Mouse (Mus musculus): ENCODE measurements around the gene Gm9970. TPM values are rescaled to one million over a fixed set of nuclear protein-coding genes. Genes with fewer than 3 reads are reported as not detected.
"Not testable (repeated sequence)": the region's sequence is repeated elsewhere in the genome, so short reads cannot be mapped to it uniquely, and the experiment has no call there.

Gene Gm9970
- polyA plus RNA-seq, 1 experiment = not detected

DNA sequence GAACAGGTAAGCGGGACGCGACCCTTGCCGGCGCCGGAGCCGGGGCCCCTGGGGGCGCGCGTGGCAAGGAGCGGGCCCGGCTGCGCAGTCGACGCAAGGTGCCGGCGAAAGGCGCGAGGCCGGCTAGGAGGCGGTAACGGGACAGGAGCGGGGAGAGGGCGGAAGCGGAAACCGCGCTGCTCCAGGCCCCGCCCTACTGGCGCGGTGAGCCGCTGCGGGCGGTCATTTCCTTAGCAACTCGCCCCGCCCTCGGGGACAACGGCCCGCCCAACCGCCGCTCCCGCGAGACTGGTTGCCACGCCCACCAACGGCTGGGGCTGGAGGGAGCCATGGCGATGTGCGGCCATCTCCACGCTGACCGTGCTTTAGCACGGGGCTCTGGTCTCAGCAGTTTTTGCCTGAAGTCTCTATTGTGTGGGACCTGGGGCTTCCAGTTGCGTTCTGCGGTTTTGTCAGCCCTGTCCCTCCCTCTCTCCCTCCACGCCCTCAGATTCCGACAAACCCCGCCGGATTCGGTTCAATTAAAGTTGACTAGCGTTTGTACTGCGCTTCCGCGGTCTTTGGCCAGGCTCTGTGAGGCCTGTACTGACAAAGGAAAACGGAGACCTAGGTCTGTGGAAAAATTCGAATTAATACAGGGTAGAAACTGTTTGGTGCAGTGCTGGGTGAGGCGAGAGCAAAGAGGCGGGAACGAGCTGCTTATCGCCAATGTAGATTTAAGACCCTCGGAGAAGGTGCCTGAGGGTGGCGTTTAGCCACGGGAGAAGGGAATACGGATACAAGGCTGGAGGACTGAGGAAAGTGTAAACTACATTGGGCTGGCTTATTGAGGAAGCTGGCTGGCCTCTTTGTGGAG is 20.4 kb downstream of the Gm9970 start, which contains the start of gene Ppm1g:
Ppm1g (minus strand) TSS at position 240 of the 856 bp plus-strand sequence.
- TF ChIP-seq POLR2A (IDR thresholded peaks at IDR 0.05; ENCODE audit: insufficient read depth, low read length) (peak; percentile 98), CTCF (IDR thresholded peaks at IDR 0.05; ENCODE audit: low read depth, low read length) (no peak), EP300 (IDR thresholded peaks at IDR 0.05; ENCODE audit: insufficient read depth, low read depth, low read length) (0 out of 2 replicates have a peak, but pooled peaks have one; percentile 39)
- H3K9me3 ChIP-seq (replicated peaks; ENCODE audit: control insufficient read depth, insufficient read depth, low read length, poor library complexity, severe bottlenecking) = no peaks in the 10 kb centered on the region

DNA sequence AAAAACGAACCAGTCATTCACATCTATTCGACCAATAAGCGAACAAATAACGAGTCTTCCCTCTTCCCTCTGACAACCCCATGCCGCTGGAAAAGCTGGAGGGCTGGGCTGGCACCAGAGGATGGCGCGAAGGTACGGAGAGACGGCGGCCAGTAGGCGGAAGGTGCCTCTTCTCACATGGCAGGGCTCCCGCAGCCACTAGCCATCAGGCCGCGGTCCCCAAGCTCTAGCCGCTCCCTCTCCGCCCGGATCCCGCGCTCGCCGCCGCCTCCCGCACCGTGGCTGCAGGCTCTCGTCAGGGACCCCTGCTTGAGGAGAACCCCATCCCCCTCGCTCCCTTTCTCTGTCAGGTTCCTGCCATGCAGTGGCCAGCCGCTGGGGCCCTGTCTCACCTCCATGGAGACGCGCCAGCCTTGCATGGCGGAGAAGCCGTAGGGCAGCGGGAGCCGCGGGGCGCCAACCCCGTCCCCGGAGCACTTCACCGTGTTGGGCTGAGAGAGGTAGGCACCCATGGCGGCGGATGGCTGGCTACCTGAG is 21.1 kb downstream of the Gm9970 start:
- H3K27me3 ChIP-seq (ENCODE audit: control insufficient read depth, insufficient read depth, low read length, poor library complexity, severe bottlenecking) = no peaks in the 10 kb centered on the region
- H3K27ac ChIP-seq (ENCODE audit: insufficient read depth, low read length) = peak overlapping the region; percentile 52
- TF ChIP-seq POLR2A (IDR thresholded peaks at IDR 0.05; ENCODE audit: insufficient read depth, low read length) = no peak
- no peak for TF ChIP-seq CTCF (IDR thresholded peaks at IDR 0.05; ENCODE audit: low read depth, low read length)
- TF ChIP-seq EP300 (IDR thresholded peaks at IDR 0.05; ENCODE audit: insufficient read depth, low read depth, low read length) = no peak
- no peaks in the 10 kb centered on the region for H3K9me3 ChIP-seq (replicated peaks; ENCODE audit: control insufficient read depth, insufficient read depth, low read length, poor library complexity, severe bottlenecking)
- no peaks in the 10 kb centered on the region for H3K4me1 ChIP-seq (ENCODE audit: control insufficient read depth, insufficient read depth, low read length)
- H3K9ac ChIP-seq (ENCODE audit: low read depth, poor library complexity, severe bottlenecking) = peak overlapping the region; percentile 94
- peaks cover 5% of the 10 kb centered on the region for H3K36me3 ChIP-seq (ENCODE audit: control insufficient read depth, insufficient read depth, low read length, poor library complexity, severe bottlenecking)
- peak overlapping the region; percentile 91 for H3K4me3 ChIP-seq (ENCODE audit: low read depth, low read length)

More for the DNA sequence above, 20.4 kb downstream of the Gm9970 start, which contains the start of gene Ppm1g:
- H3K27me3 ChIP-seq (ENCODE audit: control insufficient read depth, insufficient read depth, low read length, poor library complexity, severe bottlenecking) = no peaks in the 10 kb centered on the region
- H3K4me1 ChIP-seq (ENCODE audit: control insufficient read depth, insufficient read depth, low read length) = no peaks in the 10 kb centered on the region
- peak within 1 kb of the TSS; percentile 94 for H3K9ac ChIP-seq (ENCODE audit: low read depth, poor library complexity, severe bottlenecking)
- peaks cover 4% of the 10 kb centered on the region for H3K36me3 ChIP-seq (ENCODE audit: control insufficient read depth, insufficient read depth, low read length, poor library complexity, severe bottlenecking)
- peak within 1 kb of the TSS; percentile 85 for H3K27ac ChIP-seq (ENCODE audit: insufficient read depth, low read length)
- H3K4me3 ChIP-seq (ENCODE audit: low read depth, low read length) = peak within 1 kb of the TSS; percentile 96

DNA sequence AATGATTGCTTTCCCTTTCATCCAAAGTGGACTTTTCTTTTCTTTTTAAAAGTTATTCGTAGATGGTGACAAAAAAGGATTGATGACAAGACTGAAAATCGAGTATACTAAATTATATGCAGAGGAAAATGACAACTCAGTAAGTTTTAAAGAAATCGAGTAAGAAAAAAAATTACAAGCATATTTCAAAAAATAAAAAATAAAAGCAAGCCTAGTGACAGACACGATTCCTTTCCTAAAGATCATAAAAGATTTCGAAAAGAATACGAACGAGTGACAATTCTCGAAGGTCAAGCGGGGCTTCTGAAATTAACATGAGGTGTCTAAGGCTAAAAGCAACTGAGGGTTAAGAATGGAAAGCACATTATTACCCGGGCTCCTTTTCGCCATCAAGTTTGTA is 21.6 kb downstream of the Gm9970 start:
- no peak for TF ChIP-seq EP300 (IDR thresholded peaks at IDR 0.05; ENCODE audit: insufficient read depth, low read depth, low read length)
- TF ChIP-seq POLR2A (IDR thresholded peaks at IDR 0.05; ENCODE audit: insufficient read depth, low read length) = no peak
- TF ChIP-seq CTCF (IDR thresholded peaks at IDR 0.05; ENCODE audit: low read depth, low read length) = no peak
- H3K4me3 ChIP-seq (ENCODE audit: low read depth, low read length) = peak overlapping the region; percentile 91
- H3K9me3 ChIP-seq (replicated peaks; ENCODE audit: control insufficient read depth, insufficient read depth, low read length, poor library complexity, severe bottlenecking) = no peaks in the 10 kb centered on the region
- peaks cover 5% of the 10 kb centered on the region for H3K36me3 ChIP-seq (ENCODE audit: control insufficient read depth, insufficient read depth, low read length, poor library complexity, severe bottlenecking)
- H3K4me1 ChIP-seq (ENCODE audit: control insufficient read depth, insufficient read depth, low read length) = no peaks in the 10 kb centered on the region
- no peaks in the 10 kb centered on the region for H3K27me3 ChIP-seq (ENCODE audit: control insufficient read depth, insufficient read depth, low read length, poor library complexity, severe bottlenecking)
- H3K27ac ChIP-seq (ENCODE audit: insufficient read depth, low read length) = peak overlapping the region; percentile 52; the same call in 1 of the 2 replicates
- H3K9ac ChIP-seq (ENCODE audit: low read depth, poor library complexity, severe bottlenecking) = peak overlapping the region; percentile 94

DNA sequence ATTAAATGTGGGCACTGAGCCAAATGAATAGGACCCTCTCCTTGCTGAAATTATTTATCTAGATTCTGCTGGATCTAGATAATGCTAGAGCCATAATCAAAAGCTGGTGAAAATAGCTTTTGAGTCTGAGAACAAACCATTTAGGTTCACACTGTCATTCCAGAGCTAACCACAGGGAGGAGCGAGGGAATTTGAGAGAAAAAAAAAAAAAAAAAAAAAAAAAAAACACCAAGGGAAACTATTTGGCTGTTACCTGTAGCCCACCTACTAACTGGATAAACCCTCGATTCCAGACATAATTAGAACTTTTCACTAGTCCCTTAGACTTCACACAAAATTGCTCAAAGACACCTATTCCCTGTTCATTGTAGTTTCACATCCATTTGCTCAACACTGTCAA is 22.0 kb downstream of the Gm9970 start:
- Histone ChIP-seq H3K36me3 (ENCODE audit: control insufficient read depth, insufficient read depth, low read length, poor library complexity, severe bottlenecking) (peaks cover 5% of the 10 kb centered on the region), H3K4me3 (ENCODE audit: low read depth, low read length) (no peak overlapping the region), H3K4me1 (ENCODE audit: control insufficient read depth, insufficient read depth, low read length) (no peaks in the 10 kb centered on the region), H3K27ac (ENCODE audit: insufficient read depth, low read length) (no peak overlapping the region), H3K9me3 (replicated peaks; ENCODE audit: control insufficient read depth, insufficient read depth, low read length, poor library complexity, severe bottlenecking) (no peaks in the 10 kb centered on the region), H3K27me3 (ENCODE audit: control insufficient read depth, insufficient read depth, low read length, poor library complexity, severe bottlenecking) (no peaks in the 10 kb centered on the region), H3K9ac (ENCODE audit: low read depth, poor library complexity, severe bottlenecking) (peak overlapping the region; percentile 57)
- no peak for TF ChIP-seq EP300 (IDR thresholded peaks at IDR 0.05; ENCODE audit: insufficient read depth, low read depth, low read length)
- TF ChIP-seq POLR2A (IDR thresholded peaks at IDR 0.05; ENCODE audit: insufficient read depth, low read length) = no peak

DNA sequence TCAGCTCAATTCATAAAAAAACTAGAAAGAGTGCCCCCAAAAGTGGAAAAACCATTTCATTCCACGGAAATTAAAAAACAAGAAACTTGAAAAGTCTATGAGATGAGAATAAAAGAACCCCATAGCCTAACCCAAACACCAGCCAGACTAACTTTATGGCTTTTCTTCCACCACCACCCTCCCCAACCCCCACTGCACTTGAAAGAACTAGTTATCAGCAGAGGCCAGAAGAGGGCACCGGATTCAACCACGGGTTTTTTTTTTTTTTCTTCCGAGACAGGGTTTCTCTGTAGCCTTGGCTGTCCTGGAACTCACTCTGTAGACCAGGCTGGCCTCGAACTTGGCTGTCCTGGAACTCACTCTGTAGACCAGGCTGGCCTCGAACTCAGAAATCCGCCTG is 22.7 kb downstream of the Gm9970 start:
- H3K27me3 ChIP-seq (ENCODE audit: control insufficient read depth, insufficient read depth, low read length, poor library complexity, severe bottlenecking) = no peaks in the 10 kb centered on the region
- H3K27ac ChIP-seq (ENCODE audit: insufficient read depth, low read length) = no peak overlapping the region
- no peak for TF ChIP-seq CTCF (IDR thresholded peaks at IDR 0.05; ENCODE audit: low read depth, low read length)
- TF ChIP-seq EP300 (IDR thresholded peaks at IDR 0.05; ENCODE audit: insufficient read depth, low read depth, low read length) = no peak
- TF ChIP-seq POLR2A (IDR thresholded peaks at IDR 0.05; ENCODE audit: insufficient read depth, low read length) = no peak
- no peak overlapping the region for H3K4me3 ChIP-seq (ENCODE audit: low read depth, low read length)
- peak overlapping the region; percentile 57 for H3K9ac ChIP-seq (ENCODE audit: low read depth, poor library complexity, severe bottlenecking)
- no peaks in the 10 kb centered on the region for H3K9me3 ChIP-seq (replicated peaks; ENCODE audit: control insufficient read depth, insufficient read depth, low read length, poor library complexity, severe bottlenecking)
- no peaks in the 10 kb centered on the region for H3K4me1 ChIP-seq (ENCODE audit: control insufficient read depth, insufficient read depth, low read length)
- peaks cover 5% of the 10 kb centered on the region for H3K36me3 ChIP-seq (ENCODE audit: control insufficient read depth, insufficient read depth, low read length, poor library complexity, severe bottlenecking)

DNA sequence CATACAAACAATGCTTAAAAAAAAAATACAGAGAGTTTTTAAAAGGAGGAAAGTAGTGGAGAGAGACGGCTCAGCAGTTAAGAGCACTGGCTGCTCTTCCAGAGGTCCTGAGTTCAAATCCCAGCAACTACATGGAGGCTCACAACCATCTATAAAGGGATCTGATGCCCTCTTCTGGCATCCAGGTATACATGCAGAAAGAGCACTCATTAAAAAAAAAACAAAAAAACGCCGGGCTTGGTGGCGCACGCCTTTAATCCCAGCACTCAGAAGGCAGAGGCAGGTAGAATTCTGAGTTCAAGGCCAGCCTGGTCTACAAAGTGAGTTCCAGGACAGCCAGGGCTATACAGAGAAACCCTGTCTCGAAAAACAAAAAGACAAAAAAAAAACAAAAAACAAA is 24.5 kb downstream of the Gm9970 start:
- H3K27me3 ChIP-seq (ENCODE audit: control insufficient read depth, insufficient read depth, low read length, poor library complexity, severe bottlenecking); H3K27ac ChIP-seq (ENCODE audit: insufficient read depth, low read length); H3K9me3 ChIP-seq (replicated peaks; ENCODE audit: control insufficient read depth, insufficient read depth, low read length, poor library complexity, severe bottlenecking); H3K36me3 ChIP-seq (ENCODE audit: control insufficient read depth, insufficient read depth, low read length, poor library complexity, severe bottlenecking); H3K9ac ChIP-seq (ENCODE audit: low read depth, poor library complexity, severe bottlenecking); H3K4me3 ChIP-seq (ENCODE audit: low read depth, low read length); H3K4me1 ChIP-seq (ENCODE audit: control insufficient read depth, insufficient read depth, low read length): not testable (repeated sequence)

All from ES-Bruce4 (cell line).